Mouse (Mus musculus): ENCODE measurements around the gene Eef1e1. TPM values are rescaled to one million over a fixed set of nuclear protein-coding genes. Genes with fewer than 3 reads are reported as not detected.

Eef1e1 gene
- polyA plus RNA-seq, 1 experiment from 2014 or later, result 16.1 TPM

DNA sequence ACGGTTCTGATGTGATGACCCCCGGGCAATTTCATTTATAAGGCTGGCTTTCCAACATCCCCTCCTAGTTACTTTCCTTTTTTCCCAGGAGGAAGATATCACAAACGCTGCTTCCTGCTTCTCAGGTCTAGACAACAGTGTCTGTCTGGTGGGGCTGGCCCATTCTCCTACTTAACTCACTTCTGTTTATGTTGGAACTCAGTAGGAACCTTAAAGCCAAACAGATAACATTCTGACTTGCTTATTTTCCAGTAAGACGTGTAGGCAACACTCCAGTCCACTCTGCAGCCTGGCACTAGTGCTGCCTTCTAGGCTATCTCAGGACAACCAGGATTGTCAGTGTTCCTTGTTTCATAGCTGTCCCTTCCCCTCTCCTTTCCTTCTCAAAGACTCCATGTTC, 9.8 kb downstream of the Eef1e1 start:
- no peak for TF ChIP-seq EP300 (IDR thresholded peaks at IDR 0.05)
- no peak for TF ChIP-seq CTCF (IDR thresholded peaks at IDR 0.05)
- Histone ChIP-seq H3K27me3 (replicated peaks; ENCODE audit: insufficient read depth, low read length) (no peaks in the 10 kb centered on the region), H3K9me3 (ENCODE audit: low read length) (no peaks in the 10 kb centered on the region), H3K9ac (replicated peaks; ENCODE audit: low read depth) (no peak overlapping the region), H3K4me3 (ENCODE audit: low read depth, low read length) (no peak overlapping the region), H3K27ac (ENCODE audit: low read length) (no peak overlapping the region), H3K36me3 (ENCODE audit: insufficient read depth, low read length) (peaks cover 6% of the 10 kb centered on the region; the same call in 1 of the 2 replicates), H3K4me1 (ENCODE audit: insufficient read depth, low read depth, low read length) (no peaks in the 10 kb centered on the region), H3K4me2 (replicated peaks; ENCODE audit: low read depth, low read length) (no peak overlapping the region)
- WGBS, result 58% methylated on average over 4 of the region's 4 CpGs
- ATAC-seq, result no peak
- DNase-seq (ENCODE audit: low spot score), result no peak

- H3K4me3 ChIP-seq (ENCODE audit: low read depth, low read length), result no peak overlapping the region
- H3K27ac ChIP-seq (ENCODE audit: low read length), result no peak overlapping the region; the same call in 1 of the 2 replicates
- H3K9me3 ChIP-seq (ENCODE audit: low read length), result no peaks in the 10 kb centered on the region
- no peak for ATAC-seq
- 82% methylated on average over 5 of the region's 5 CpGs for WGBS
- no peaks in the 10 kb centered on the region for H3K27me3 ChIP-seq (replicated peaks; ENCODE audit: insufficient read depth, low read length)
- TF ChIP-seq EP300 (IDR thresholded peaks at IDR 0.05) (no peak), CTCF (IDR thresholded peaks at IDR 0.05) (no peak)
- DNase-seq (ENCODE audit: low spot score), result no peak
- H3K36me3 ChIP-seq (ENCODE audit: insufficient read depth, low read length), result peaks cover 6% of the 10 kb centered on the region; the same call in 1 of the 2 replicates
- H3K4me1 ChIP-seq (ENCODE audit: insufficient read depth, low read depth, low read length), result no peaks in the 10 kb centered on the region
- H3K4me2 ChIP-seq (replicated peaks; ENCODE audit: low read depth, low read length), result no peak overlapping the region
- no peak overlapping the region for H3K9ac ChIP-seq (replicated peaks; ENCODE audit: low read depth)
Observed at GRCm38 (mm10) chr13:38641414-38641813, 17.4 kb downstream of the Eef1e1 start.

GRCm38 (mm10) chr13:38640961-38641360, 17.9 kb downstream of the Eef1e1 start:
- TF ChIP-seq EP300 (IDR thresholded peaks at IDR 0.05) (no peak), CTCF (IDR thresholded peaks at IDR 0.05) (no peak)
- Histone ChIP-seq H3K9ac (replicated peaks; ENCODE audit: low read depth) (no peak overlapping the region), H3K4me1 (ENCODE audit: insufficient read depth, low read depth, low read length) (no peaks in the 10 kb centered on the region), H3K27ac (ENCODE audit: low read length) (no peak overlapping the region; the same call in 1 of the 2 replicates), H3K27me3 (replicated peaks; ENCODE audit: insufficient read depth, low read length) (no peaks in the 10 kb centered on the region), H3K9me3 (ENCODE audit: low read length) (no peaks in the 10 kb centered on the region), H3K4me2 (replicated peaks; ENCODE audit: low read depth, low read length) (no peak overlapping the region), H3K4me3 (ENCODE audit: low read depth, low read length) (no peak overlapping the region), H3K36me3 (ENCODE audit: insufficient read depth, low read length) (peaks cover 6% of the 10 kb centered on the region; the same call in 1 of the 2 replicates)
- ATAC-seq, result no peak
- WGBS, result 89% methylated on average over 5 of the region's 5 CpGs
- no peak for DNase-seq (ENCODE audit: low spot score)

- H3K4me1 ChIP-seq (ENCODE audit: insufficient read depth, low read depth, low read length), result peaks cover 5% of the 10 kb centered on the region; the same call in 1 of the 2 replicates
- no peak overlapping the region for H3K9ac ChIP-seq (replicated peaks; ENCODE audit: low read depth)
- no peaks in the 10 kb centered on the region for H3K27me3 ChIP-seq (replicated peaks; ENCODE audit: insufficient read depth, low read length)
- H3K36me3 ChIP-seq (ENCODE audit: insufficient read depth, low read length), result no peaks in the 10 kb centered on the region
- no peak overlapping the region for H3K4me2 ChIP-seq (replicated peaks; ENCODE audit: low read depth, low read length)
- ATAC-seq (no peak), DNase-seq (ENCODE audit: low spot score) (no peak)
- no peak for TF ChIP-seq EP300 (IDR thresholded peaks at IDR 0.05)
- no peak for TF ChIP-seq CTCF (IDR thresholded peaks at IDR 0.05)
- H3K27ac ChIP-seq (ENCODE audit: low read length), result no peak overlapping the region
- H3K4me3 ChIP-seq (ENCODE audit: low read depth, low read length), result no peak overlapping the region
- no peaks in the 10 kb centered on the region for H3K9me3 ChIP-seq (ENCODE audit: low read length)
- 70% methylated on average over 11 of the region's 11 CpGs for WGBS
Observed at GRCm38 (mm10) chr13:38638694-38639093, 20.2 kb downstream of the Eef1e1 start.

DNA sequence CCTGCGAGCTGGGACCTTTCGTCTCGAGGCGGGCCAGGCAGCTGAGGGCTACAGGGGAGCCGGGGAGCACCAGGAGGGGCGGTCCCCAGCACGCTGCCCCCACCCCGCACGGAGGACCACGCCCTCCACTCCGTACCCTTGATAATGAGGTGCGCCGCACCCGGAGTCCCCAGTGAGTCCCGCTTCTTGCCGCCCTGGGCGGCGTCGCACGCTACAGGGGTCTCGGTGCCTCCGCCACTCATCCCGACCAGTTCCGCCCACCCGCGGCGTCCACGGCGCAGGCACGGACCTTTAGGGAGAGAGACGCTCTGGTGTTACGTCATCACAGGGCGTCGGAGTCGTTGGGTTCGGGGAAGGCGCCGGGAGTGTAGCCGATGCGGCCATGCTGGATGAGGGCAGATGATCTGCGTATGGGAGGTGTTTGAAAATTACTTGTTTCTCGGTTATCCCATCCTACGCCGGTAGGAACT, 24.0 kb downstream of the Eef1e1 start, which contains the start of gene Bloc1s5:
Bloc1s5 (minus strand) TSS at position 310 of the 470 bp plus-strand sequence.
- peak; percentile 96 for DNase-seq (ENCODE audit: low spot score)

DNA sequence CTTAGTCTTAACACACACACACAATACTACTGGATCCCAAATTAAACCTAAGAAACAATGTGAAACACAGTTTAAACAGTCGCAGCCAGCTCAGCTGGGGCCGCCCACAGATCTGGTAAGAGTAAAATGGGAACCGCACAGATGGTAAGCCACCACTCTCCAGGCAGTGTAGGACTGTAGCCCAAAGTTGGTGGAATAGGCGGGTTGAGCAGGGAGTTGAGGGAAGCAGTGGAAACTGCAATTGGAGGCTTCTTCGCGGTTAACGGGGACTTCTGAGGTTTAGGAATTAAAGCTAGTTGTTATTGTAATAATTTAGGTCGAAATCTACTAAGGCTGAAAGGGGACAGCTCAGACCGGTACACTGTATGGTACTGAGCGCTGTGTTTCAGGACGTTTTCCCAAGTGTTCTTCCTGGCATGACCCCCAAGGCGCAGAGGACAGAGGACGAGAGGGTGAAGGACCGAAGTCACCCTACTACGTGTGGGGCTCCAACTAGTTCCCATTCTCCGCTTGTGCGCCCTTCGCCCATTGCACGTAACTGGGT, 24.5 kb downstream of the Eef1e1 start:
- WGBS, result under 1% methylated on average over 19 of the region's 19 CpGs
- Histone ChIP-seq H3K27ac (ENCODE audit: low read length) (peak overlapping the region; percentile 48; the same call in 1 of the 2 replicates), H3K4me1 (ENCODE audit: insufficient read depth, low read depth, low read length) (peaks cover 5% of the 10 kb centered on the region; the same call in 1 of the 2 replicates), H3K36me3 (ENCODE audit: insufficient read depth, low read length) (no peaks in the 10 kb centered on the region), H3K9me3 (ENCODE audit: low read length) (no peaks in the 10 kb centered on the region), H3K27me3 (replicated peaks; ENCODE audit: insufficient read depth, low read length) (no peaks in the 10 kb centered on the region), H3K9ac (replicated peaks; ENCODE audit: low read depth) (peak overlapping the region; percentile 58), H3K4me3 (ENCODE audit: low read depth, low read length) (peak overlapping the region; percentile 85), H3K4me2 (replicated peaks; ENCODE audit: low read depth, low read length) (peak overlapping the region; percentile 89)
- ATAC-seq (peak; percentile 56; the same call in 1 of the 2 replicates), DNase-seq (ENCODE audit: low spot score) (peak; percentile 37)
- TF ChIP-seq CTCF (IDR thresholded peaks at IDR 0.05), result no peak
- TF ChIP-seq EP300 (IDR thresholded peaks at IDR 0.05), result no peak

More for the DNA sequence above, 24.0 kb downstream of the Eef1e1 start, which contains the start of gene Bloc1s5:
- under 1% methylated on average over 44 of the region's 44 CpGs for WGBS
- Histone ChIP-seq H3K4me2 (replicated peaks; ENCODE audit: low read depth, low read length) (peak within 1 kb of the TSS; percentile 89), H3K27ac (ENCODE audit: low read length) (peak within 1 kb of the TSS; percentile 48; the same call in 1 of the 2 replicates), H3K9ac (replicated peaks; ENCODE audit: low read depth) (peak within 1 kb of the TSS; percentile 58), H3K36me3 (ENCODE audit: insufficient read depth, low read length) (no peaks in the 10 kb centered on the region), H3K4me1 (ENCODE audit: insufficient read depth, low read depth, low read length) (peaks cover 5% of the 10 kb centered on the region; the same call in 1 of the 2 replicates), H3K27me3 (replicated peaks; ENCODE audit: insufficient read depth, low read length) (no peaks in the 10 kb centered on the region), H3K9me3 (ENCODE audit: low read length) (no peaks in the 10 kb centered on the region), H3K4me3 (ENCODE audit: low read depth, low read length) (peak within 1 kb of the TSS; percentile 85)
- TF ChIP-seq EP300 (IDR thresholded peaks at IDR 0.05), result 0 out of 2 replicates have a peak, but pooled peaks have one; percentile 51
- no peak for TF ChIP-seq CTCF (IDR thresholded peaks at IDR 0.05)
- peak; percentile 98 for ATAC-seq

Data from lung, postnatal 0 days (tissue).